Mouse (Mus musculus) brain, embryonic 14.5 days (tissue): ENCODE results near the gene Slc9a1.

Experiments
- CTCF ChIP-seq: fragments of 200-500 bp; IDR thresholded peaks from 2 replicates; pipeline ENCODE4 v1.5.1; 2012; ENCODE audit warnings: inconsistent platforms, mild to moderate bottlenecking, moderate library complexity, borderline replicate concordance; ENCODE audit not compliant: insufficient read depth, insufficient read length; ENCODE audit errors: extremely low read depth
- POLR2A ChIP-seq: fragments of 200-500 bp; IDR thresholded peaks from 2 replicates; pipeline ENCODE4 v1.6.1; 2012; ENCODE audit warnings: mild to moderate bottlenecking, inconsistent platforms, borderline replicate concordance; ENCODE audit not compliant: poor library complexity, insufficient read depth, insufficient read length, severe bottlenecking; ENCODE audit errors: extremely low read depth

GRCm38 (mm10) chr4:133406313-133407056 lies 37.0 kb downstream of the Slc9a1 start:
- TF ChIP-seq CTCF (no peak), POLR2A (no peak)
